Mouse (Mus musculus) erythroblast, embryonic 14.5 days (primary cell): ENCODE data around the gene Daam1.
A peak's percentile ranks its signal among the peaks of the same experiment; 100 is the strongest.

Experiments
- GATA1 ChIP-seq: IDR thresholded peaks from 2 replicates; pipeline ENCODE4 v1.6.1; 2012; ENCODE audit warnings: low read length, inconsistent platforms, mixed read lengths
- TAL1 ChIP-seq: IDR thresholded peaks from 3 replicates; pipeline ENCODE4 v1.6.1; 2012; ENCODE audit warnings: low read length, inconsistent platforms, mixed read lengths

DNA sequence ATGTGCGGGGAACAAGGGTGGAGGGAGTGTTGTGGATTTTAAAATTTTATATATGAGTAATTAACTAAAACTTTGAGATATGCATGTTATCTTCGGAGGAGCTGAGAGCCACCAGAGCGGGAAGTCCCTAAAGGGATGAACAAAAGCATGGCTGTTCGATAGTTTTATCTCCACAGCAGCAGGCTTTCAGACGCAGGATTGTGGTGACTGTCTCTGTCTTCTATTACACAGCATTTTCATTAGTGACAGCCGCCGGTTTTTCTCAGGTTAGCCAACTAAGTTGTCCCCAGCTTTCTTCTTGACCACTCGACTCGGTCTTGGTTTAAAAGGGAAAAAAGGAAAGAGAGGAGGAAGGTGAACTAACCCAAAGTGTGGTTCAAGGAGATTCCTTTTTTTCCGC, 739 bp upstream of the Daam1 start:
- TF ChIP-seq TAL1 (peak; percentile 42; the same call in 1 of the 3 replicates), GATA1 (peak; percentile 61; the same call in 1 of the 2 replicates)
